Mouse (Mus musculus): ENCODE data around the gene Ramp2.

- TF ChIP-seq POLR2A (IDR thresholded peaks at IDR 0.05; ENCODE audit: low read depth, low read length): no peak
- no peak for TF ChIP-seq CTCF (conservative IDR thresholded peaks at IDR 0.05; ENCODE audit: insufficient read depth, insufficient read length, low read depth, low read length)
Measured at GRCm38 (mm10) chr11:101199555-101199954, 46.3 kb upstream of the Ramp2 start.

Data from kidney, adult 2 months (tissue).